Mouse (Mus musculus) Patski (cell line): ENCODE data around the gene Gemin8. TPM values are rescaled to one million over a fixed set of nuclear protein-coding genes. Genes with fewer than 3 reads are reported as not detected.

ENCODE experiments used
- ATAC-seq: fragments of 100-300 bp; one replicate; pipeline ENCODE4 v1.8.0; 2021
- CTCF ChIA-PET: fragments of 350-600 bp; sonication (Branson Sonifier 250); formaldehyde crosslinking; loops from one replicate; lab custom pipeline; 2022; ENCODE audit warnings: inconsistent platforms; lab: Charles Lee
- POLR2A ChIA-PET: fragments of 350-600 bp; sonication (Branson Sonifier 250); formaldehyde crosslinking; loops from one replicate; lab custom pipeline; 2022; ENCODE audit warnings: antibody characterized with exemption, inconsistent platforms; lab: Charles Lee
- DNase-seq: peaks from one replicate; pipeline ENCODE4 v3.0.0-alpha.2; 2011; ENCODE audit warnings: low read depth, low spot score
- H3K27me3 ChIP-seq: fragments of 371-371 bp; one replicate; pipeline ENCODE4 v1.5.1; 2021
- CTCF ChIP-seq: fragments of 100-300 bp; IDR thresholded peaks from one replicate; pipeline ENCODE4 v1.5.1; 2021
- in situ Hi-C: fragments of 300-500 bp; cut with MboI; formaldehyde crosslinking; loops from 3 replicates; pipeline ENCODE4 v1.11.1; 2018; ENCODE audit warnings: low pct_unique_long_range_greater_than_20kb, mixed read lengths
- polyA plus RNA-seq: library from polyadenylated mRNA; unstranded; gene quantifications from one replicate; pipeline ENCODE4 v1.2.3, GENCODE M21; 2021

Gene Gemin8
- polyA plus RNA-seq, 1 experiment from 2014 or later = 13.0 TPM

GRCm38 (mm10) chrX:166177929-166178328, 7.7 kb downstream of the Gemin8 start:
- H3K27me3 ChIP-seq = peaks cover 3% of the 10 kb centered on the region

DNA sequence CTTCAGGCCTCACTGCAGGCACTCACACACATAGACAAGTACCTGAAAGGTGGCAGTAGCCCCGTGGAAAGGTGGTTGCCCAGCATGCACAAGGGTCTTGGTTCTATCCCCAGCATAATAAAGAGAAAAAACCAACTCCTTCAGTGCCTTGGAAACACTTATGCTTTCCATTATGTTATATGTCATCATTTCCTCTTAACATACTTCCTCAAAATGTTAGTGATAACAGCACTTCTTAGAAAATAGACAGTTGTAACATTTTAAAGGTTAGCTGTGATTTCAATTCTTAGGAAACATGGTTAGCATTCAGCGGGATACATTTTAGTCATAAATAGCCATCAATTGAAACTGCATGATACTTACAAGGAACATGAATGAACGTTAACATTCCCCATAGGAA, 12.8 kb downstream of the Gemin8 start:
- TF ChIP-seq CTCF = no peak
- no peak for ATAC-seq
- ChIA-PET CTCF (interaction anchor here (1.1 kb wide), 1 partner anchor 10 kb away, joined by 3 read pairs; no protein-coding TSS in a partner anchor), POLR2A (no interaction called here)
- no peaks in the 10 kb centered on the region for H3K27me3 ChIP-seq
- DNase-seq = no peak
- in situ Hi-C loops = no loop called here

More at GRCm38 (mm10) chrX:166177929-166178328, 7.7 kb downstream of the Gemin8 start:
- TF ChIP-seq CTCF = no peak
- POLR2A ChIA-PET = interaction anchor here (0.6 kb wide), 1 partner anchor 448 kb away, joined by 3 read pairs; no protein-coding TSS in a partner anchor
- CTCF ChIA-PET = no interaction called here
- ATAC-seq (no peak), DNase-seq (no peak)
- in situ Hi-C loops = loop anchor here (10.0 kb wide), 1 partner anchor 237 kb away; no protein-coding TSS in a partner anchor

- CTCF ChIA-PET = no interaction called here
- TF ChIP-seq CTCF = no peak
- in situ Hi-C loops = no loop called here
- POLR2A ChIA-PET = no interaction called here
- DNase-seq = no peak
- H3K27me3 ChIP-seq = no peaks in the 10 kb centered on the region
- no peak for ATAC-seq
Measured at GRCm38 (mm10) chrX:166185327-166185913, 15.2 kb downstream of the Gemin8 start.

GRCm38 (mm10) chrX:166187803-166188202, 17.5 kb downstream of the Gemin8 start:
- ChIA-PET POLR2A (no interaction called here), CTCF (no interaction called here)
- TF ChIP-seq CTCF = no peak
- ATAC-seq (no peak), DNase-seq (no peak)
- no peaks in the 10 kb centered on the region for H3K27me3 ChIP-seq
- in situ Hi-C loops = no loop called here

- DNase-seq (no peak), ATAC-seq (no peak)
- in situ Hi-C loops = no loop called here
- ChIA-PET CTCF (interaction anchor here (1.5 kb wide), 1 partner anchor 10 kb away, joined by 4 read pairs; no protein-coding TSS in a partner anchor), POLR2A (no interaction called here)
- no peak for TF ChIP-seq CTCF
- no peaks in the 10 kb centered on the region for H3K27me3 ChIP-seq
Measured at GRCm38 (mm10) chrX:166196327-166196726, 26.1 kb downstream of the Gemin8 start.

GRCm38 (mm10) chrX:166198266-166198665, 28.0 kb downstream of the Gemin8 start:
- ATAC-seq = no peak
- TF ChIP-seq CTCF = no peak
- POLR2A ChIA-PET = no interaction called here
- CTCF ChIA-PET = interaction anchor here (0.9 kb wide), 1 partner anchor 8 kb away, joined by 3 read pairs; no protein-coding TSS in a partner anchor
- no peak for DNase-seq
- in situ Hi-C loops = no loop called here
- no peaks in the 10 kb centered on the region for H3K27me3 ChIP-seq

- in situ Hi-C loops = no loop called here
- POLR2A ChIA-PET = no interaction called here
- ATAC-seq (no peak), DNase-seq (no peak)
- H3K27me3 ChIP-seq = peaks cover under 1% of the 10 kb centered on the region
- no peak for TF ChIP-seq CTCF
- CTCF ChIA-PET = no interaction called here
Measured at GRCm38 (mm10) chrX:166199812-166200211, 29.6 kb downstream of the Gemin8 start.

DNA sequence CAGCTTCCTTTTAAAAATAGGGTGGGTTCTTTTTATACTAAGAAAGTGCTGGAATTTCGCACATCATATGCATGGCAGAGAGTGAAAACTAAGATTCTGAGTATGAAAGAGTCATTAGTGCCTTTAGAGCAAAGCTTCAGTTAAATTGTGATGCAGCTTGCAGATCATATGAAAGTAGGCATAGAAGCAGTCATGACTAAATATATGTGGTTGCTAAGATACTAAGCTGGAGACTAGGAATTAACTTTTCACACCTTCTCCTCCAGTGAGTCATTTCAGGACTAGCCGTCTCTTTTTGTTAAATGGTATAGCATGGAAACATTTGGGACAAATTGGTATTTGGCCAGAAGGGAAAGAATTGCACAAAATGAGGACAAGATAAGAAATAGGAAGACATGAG, 44.3 kb downstream of the Gemin8 start:
- POLR2A ChIA-PET = interaction anchor here (0.5 kb wide), 1 partner anchor 359 kb away, joined by 3 read pairs; no protein-coding TSS in a partner anchor
- no peak for DNase-seq

DNA sequence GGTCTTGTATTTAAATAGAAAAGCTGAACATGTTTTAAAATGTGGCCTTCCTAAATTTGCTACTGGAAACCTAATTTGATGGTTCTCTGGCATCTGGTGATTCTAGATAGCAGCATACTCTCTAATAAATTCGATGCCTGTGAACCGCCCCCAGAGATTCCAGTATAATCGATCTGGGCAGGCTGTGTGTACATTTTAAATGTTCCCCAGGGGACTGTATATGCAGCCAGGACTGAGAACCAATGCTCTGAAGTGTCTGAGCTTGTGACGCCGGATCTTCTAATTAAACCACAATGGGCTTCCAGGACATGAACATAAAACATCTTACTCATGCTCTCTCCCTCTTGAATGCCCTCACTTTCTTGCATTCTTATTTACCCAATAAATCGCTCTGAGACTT, 46.0 kb downstream of the Gemin8 start:
- in situ Hi-C loops = no loop called here
- TF ChIP-seq CTCF = no peak
- CTCF ChIA-PET = interaction anchor here (0.6 kb wide), 1 partner anchor 1009 kb away, joined by 3 read pairs; no protein-coding TSS in a partner anchor
- POLR2A ChIA-PET = no interaction called here
- ATAC-seq (no peak), DNase-seq (no peak)
- no peaks in the 10 kb centered on the region for H3K27me3 ChIP-seq

More for the DNA sequence above, 44.3 kb downstream of the Gemin8 start:
- H3K27me3 ChIP-seq = no peaks in the 10 kb centered on the region
- CTCF ChIA-PET = interaction anchor here (1.4 kb wide), 1 partner anchor 11 kb away, joined by 4 read pairs; no protein-coding TSS in a partner anchor
- TF ChIP-seq CTCF = no peak
- in situ Hi-C loops = no loop called here
- ATAC-seq = no peak

DNA sequence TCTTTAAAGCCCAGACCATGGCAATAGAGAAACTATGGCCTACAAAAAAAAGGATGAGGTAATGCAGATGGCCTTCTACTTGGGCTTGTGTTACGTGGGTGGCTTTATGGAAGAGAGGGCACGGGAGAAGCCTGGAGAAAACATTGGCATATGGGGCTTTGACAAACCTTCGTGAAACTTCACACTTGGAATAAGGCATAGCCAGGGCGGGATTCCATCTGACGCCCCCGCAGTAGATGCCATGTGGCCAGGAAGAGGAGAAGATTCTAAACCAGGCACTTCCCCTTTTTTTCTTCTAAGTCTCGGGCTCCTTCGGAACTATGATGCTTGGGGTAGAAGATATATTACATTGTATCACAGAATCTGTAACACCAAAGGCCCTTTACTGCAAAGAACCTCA, 46.5 kb downstream of the Gemin8 start:
- DNase-seq = no peak
- ATAC-seq = no peak
- CTCF ChIA-PET = interaction anchor here (0.6 kb wide), 1 partner anchor 1009 kb away, joined by 3 read pairs; no protein-coding TSS in a partner anchor
- POLR2A ChIA-PET = no interaction called here
- in situ Hi-C loops = no loop called here
- no peaks in the 10 kb centered on the region for H3K27me3 ChIP-seq
- no peak for TF ChIP-seq CTCF

- ChIA-PET CTCF (interaction anchor here (1.4 kb wide), 1 partner anchor 17 kb away, joined by 4 read pairs; no protein-coding TSS in a partner anchor), POLR2A (no interaction called here)
- DNase-seq (no peak), ATAC-seq (no peak)
- peaks cover 3% of the 10 kb centered on the region for H3K27me3 ChIP-seq
- in situ Hi-C loops = no loop called here
- no peak for TF ChIP-seq CTCF
Measured at GRCm38 (mm10) chrX:166219331-166219730, 49.1 kb downstream of the Gemin8 start.
